Mouse (Mus musculus): ENCODE results near the gene 9430097D07Rik.

Gene 9430097D07Rik

GRCm38 (mm10) chr2:32566536-32567063, 8.9 kb downstream of the 9430097D07Rik start:
- DNase-seq (ENCODE audit: low spot score in 2 of 2) = peak in 1 of 2 experiments; percentile 64

- DNase-seq (ENCODE audit: low spot score in 2 of 2) = peak in 1 of 2 experiments; percentile 67
Measured at GRCm38 (mm10) chr2:32559570-32559969, 15.9 kb downstream of the 9430097D07Rik start.

GRCm38 (mm10) chr2:32556019-32556418, 19.5 kb downstream of the 9430097D07Rik start:
- DNase-seq (ENCODE audit: low spot score in 2 of 2) = no peak

GRCm38 (mm10) chr2:32555484-32555883, 20.0 kb downstream of the 9430097D07Rik start:
- no peak for DNase-seq (ENCODE audit: low spot score in 2 of 2)

- no peak for DNase-seq (ENCODE audit: low spot score in 2 of 2)
Measured at GRCm38 (mm10) chr2:32553592-32554148, 21.8 kb downstream of the 9430097D07Rik start.

GRCm38 (mm10) chr2:32551236-32551635, 24.2 kb downstream of the 9430097D07Rik start:
- no peak for DNase-seq (ENCODE audit: low spot score in 2 of 2)

- DNase-seq (ENCODE audit: low spot score in 2 of 2) = no peak
Measured at GRCm38 (mm10) chr2:32549764-32550163, 25.7 kb downstream of the 9430097D07Rik start.

- DNase-seq (ENCODE audit: low spot score in 2 of 2) = no peak
Measured at GRCm38 (mm10) chr2:32549171-32549570, 26.3 kb downstream of the 9430097D07Rik start.

GRCm38 (mm10) chr2:32547964-32548739, 27.3 kb downstream of the 9430097D07Rik start:
- DNase-seq (ENCODE audit: low spot score in 2 of 2) = no peak

- DNase-seq (ENCODE audit: low spot score in 2 of 2) = no peak
Measured at GRCm38 (mm10) chr2:32547380-32547779, 28.1 kb downstream of the 9430097D07Rik start.

- DNase-seq (ENCODE audit: low spot score in 2 of 2) = no peak
Measured at GRCm38 (mm10) chr2:32546951-32547350, 28.5 kb downstream of the 9430097D07Rik start.

GRCm38 (mm10) chr2:32543031-32543449, 32.4 kb downstream of the 9430097D07Rik start:
- no peak for DNase-seq (ENCODE audit: low spot score in 2 of 2)

GRCm38 (mm10) chr2:32541986-32542573, 33.4 kb downstream of the 9430097D07Rik start:
- DNase-seq (ENCODE audit: low spot score in 2 of 2) = no peak

GRCm38 (mm10) chr2:32541333-32541908, 34.1 kb downstream of the 9430097D07Rik start:
- no peak for DNase-seq (ENCODE audit: low spot score in 2 of 2)

GRCm38 (mm10) chr2:32539452-32539981, 36.0 kb downstream of the 9430097D07Rik start:
- no peak for DNase-seq (ENCODE audit: low spot score in 2 of 2)

- DNase-seq (ENCODE audit: low spot score in 2 of 2) = no peak
Measured at GRCm38 (mm10) chr2:32538461-32538860, 37.0 kb downstream of the 9430097D07Rik start.

- no peak for DNase-seq (ENCODE audit: low spot score in 2 of 2)
Measured at GRCm38 (mm10) chr2:32537941-32538340, 37.5 kb downstream of the 9430097D07Rik start.

GRCm38 (mm10) chr2:32537360-32537905, 38.1 kb downstream of the 9430097D07Rik start:
- no peak for DNase-seq (ENCODE audit: low spot score in 2 of 2)

GRCm38 (mm10) chr2:32536634-32537359, 38.7 kb downstream of the 9430097D07Rik start:
- DNase-seq (ENCODE audit: low spot score in 2 of 2) = peak in 1 of 2 experiments; percentile 42

- peak in 1 of 2 experiments; percentile 34 for DNase-seq (ENCODE audit: low spot score in 2 of 2)
Measured at GRCm38 (mm10) chr2:32536086-32536633, 39.3 kb downstream of the 9430097D07Rik start.

Data from frontal cortex, postnatal 10 days (tissue).